Mouse (Mus musculus): ENCODE results near the gene Trp53tg5. TPM values are rescaled to one million over a fixed set of nuclear protein-coding genes. Genes with fewer than 3 reads are reported as not detected.

The Trp53tg5 gene
- polyA plus RNA-seq, 1 experiment, result not detected

DNA sequence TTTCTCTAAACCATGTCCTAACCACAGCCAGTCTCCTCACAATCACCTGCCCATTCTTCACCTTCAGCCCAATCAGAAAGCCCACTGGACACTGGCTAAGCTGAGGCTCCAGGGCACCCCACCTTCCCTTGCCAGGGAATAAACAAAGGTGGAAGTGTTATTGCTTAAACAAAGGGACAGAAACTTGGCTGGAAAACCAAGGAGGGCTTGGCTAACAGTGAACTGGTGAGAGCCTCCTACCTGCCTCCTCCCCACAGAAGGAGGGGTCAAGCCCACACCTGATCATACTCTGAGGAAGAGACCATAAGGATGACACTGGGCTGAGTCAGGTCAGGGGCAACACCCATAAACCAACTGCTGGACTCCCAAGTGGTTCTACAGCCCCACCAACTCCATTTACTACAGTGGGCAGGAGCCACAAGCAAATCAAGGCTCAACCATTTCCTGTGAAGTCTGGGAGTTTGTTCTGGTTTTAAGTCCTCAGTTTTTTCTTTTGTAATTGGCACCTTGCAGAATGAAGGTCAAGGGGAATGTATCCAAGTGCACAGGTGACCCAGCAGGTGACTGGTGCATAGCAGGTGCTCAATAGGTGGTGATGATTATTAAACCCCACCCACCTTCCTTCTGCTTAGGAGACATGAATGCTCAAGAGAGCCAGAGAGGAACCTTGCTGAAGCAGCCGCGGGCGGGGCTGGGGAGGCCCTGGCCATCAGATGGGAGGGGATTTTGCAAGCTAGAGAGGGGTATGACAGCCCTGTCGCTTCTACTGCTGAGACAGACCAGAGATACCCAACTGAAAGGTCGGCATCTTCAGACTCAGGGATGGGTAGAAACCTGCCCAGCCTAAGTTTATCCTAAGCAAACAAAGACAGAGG lies 38.1 kb downstream of the Trp53tg5 start:
- H3K9me3 ChIP-seq, result no peaks in the 10 kb centered on the region
- peaks cover 16% of the 10 kb centered on the region for H3K4me1 ChIP-seq
- no peak overlapping the region for H3K4me3 ChIP-seq (replicated peaks)
- H3K27me3 ChIP-seq (replicated peaks), result peaks cover 90% of the 10 kb centered on the region
- TF ChIP-seq GATA1 (IDR thresholded peaks at IDR 0.05; ENCODE audit: borderline replicate concordance, low read length), result no peak
- no peak for TF ChIP-seq FLI1 (IDR thresholded peaks at IDR 0.05; ENCODE audit: low read length)
- no peaks in the 10 kb centered on the region for H3K36me3 ChIP-seq (replicated peaks; ENCODE audit: low read length)

DNA sequence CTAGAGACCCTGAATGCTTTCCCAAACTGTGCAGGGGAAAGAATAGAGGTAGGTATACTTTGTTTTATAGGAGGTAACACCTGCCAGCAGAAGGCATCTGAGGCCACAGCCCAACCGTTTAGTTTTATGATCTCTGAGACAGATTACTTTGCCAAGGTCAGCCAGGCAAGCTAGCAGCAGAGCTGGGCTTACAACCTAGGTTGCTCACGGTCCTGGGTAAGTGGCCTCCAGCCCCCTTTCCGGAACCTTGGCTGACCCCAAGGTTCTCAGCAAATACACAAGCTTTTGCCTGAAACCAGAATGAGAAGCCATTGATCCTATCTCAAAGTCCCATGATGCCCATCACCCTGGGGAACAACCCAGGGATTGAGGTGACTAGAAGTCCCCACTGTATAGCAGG lies 38.8 kb downstream of the Trp53tg5 start:
- H3K27me3 ChIP-seq (replicated peaks), result peaks cover 89% of the 10 kb centered on the region
- no peak overlapping the region for H3K4me3 ChIP-seq (replicated peaks)
- no peak for TF ChIP-seq GATA1 (IDR thresholded peaks at IDR 0.05; ENCODE audit: borderline replicate concordance, low read length)
- TF ChIP-seq FLI1 (IDR thresholded peaks at IDR 0.05; ENCODE audit: low read length), result no peak
- peaks cover 16% of the 10 kb centered on the region for H3K4me1 ChIP-seq
- no peaks in the 10 kb centered on the region for H3K36me3 ChIP-seq (replicated peaks; ENCODE audit: low read length)
- H3K9me3 ChIP-seq, result no peaks in the 10 kb centered on the region

DNA sequence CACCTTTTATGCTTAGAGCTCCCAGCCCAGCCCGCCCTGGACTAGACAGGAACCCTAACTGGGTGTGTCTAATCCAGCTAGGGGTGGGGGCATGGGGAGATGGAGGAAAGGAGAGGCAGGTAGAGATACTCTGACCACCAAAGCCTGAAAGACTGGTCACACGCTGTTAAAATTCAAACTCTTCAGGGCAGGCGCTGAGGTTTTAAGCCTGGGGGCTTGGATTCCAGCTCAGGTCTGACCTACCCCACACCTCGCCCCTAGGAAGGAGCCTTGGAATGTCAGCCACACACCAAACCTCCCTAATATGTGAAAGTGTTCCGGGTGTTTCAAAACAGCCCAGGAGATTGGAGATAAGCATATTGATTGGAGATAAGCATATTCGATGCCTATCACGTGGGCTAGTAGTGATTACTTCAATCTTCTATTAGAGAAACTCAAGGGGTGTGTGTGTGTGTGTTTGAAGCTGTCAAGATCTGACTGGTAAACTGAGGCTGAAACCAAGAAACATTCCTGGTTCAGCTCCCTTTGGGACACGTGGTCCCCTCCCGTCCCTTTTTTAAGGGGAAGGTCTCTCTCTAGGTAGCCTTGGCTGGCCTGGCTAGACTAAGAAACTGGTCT lies 40.1 kb downstream of the Trp53tg5 start:
- Histone ChIP-seq H3K9me3 (no peaks in the 10 kb centered on the region), H3K36me3 (replicated peaks; ENCODE audit: low read length) (no peaks in the 10 kb centered on the region), H3K4me3 (replicated peaks) (no peak overlapping the region), H3K27me3 (replicated peaks) (peaks cover 90% of the 10 kb centered on the region), H3K4me1 (peaks cover 16% of the 10 kb centered on the region)
- TF ChIP-seq FLI1 (IDR thresholded peaks at IDR 0.05; ENCODE audit: low read length), result no peak
- no peak for TF ChIP-seq GATA1 (IDR thresholded peaks at IDR 0.05; ENCODE audit: borderline replicate concordance, low read length)

DNA sequence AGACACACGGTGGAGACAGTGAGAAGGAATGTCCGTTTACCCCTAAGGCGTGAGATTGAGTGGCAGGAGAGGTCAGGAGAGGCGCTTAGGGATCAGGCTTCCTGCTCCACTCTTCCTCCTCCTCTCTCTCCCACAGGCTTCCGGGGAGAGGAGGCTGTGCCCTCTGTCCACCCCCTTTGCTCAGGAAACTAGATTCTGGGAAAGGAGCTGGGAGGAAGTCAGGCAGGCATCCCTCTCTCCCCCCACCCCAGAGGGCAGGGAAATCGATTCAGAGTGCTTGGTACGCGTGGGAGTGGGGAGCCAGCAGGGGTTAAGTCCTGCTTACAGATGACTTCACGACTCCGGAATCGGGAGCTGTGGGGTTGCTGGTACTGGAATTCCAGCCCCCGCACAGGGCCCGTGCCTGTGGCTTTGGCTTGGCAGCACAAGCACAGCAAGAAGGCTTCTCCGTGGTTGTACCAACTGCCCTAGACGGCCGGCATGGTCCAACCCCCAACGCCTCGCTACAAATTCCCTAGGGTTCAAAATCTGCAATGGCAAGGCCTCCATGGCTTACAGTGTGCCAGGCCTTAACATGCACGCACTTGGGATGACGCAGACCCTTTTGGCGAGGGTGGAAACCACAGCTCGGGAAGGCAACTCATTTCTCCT lies 40.9 kb downstream of the Trp53tg5 start:
- H3K4me1 ChIP-seq, result peaks cover 16% of the 10 kb centered on the region
- peaks cover 93% of the 10 kb centered on the region for H3K27me3 ChIP-seq (replicated peaks)
- no peaks in the 10 kb centered on the region for H3K36me3 ChIP-seq (replicated peaks; ENCODE audit: low read length)
- no peak for TF ChIP-seq GATA1 (IDR thresholded peaks at IDR 0.05; ENCODE audit: borderline replicate concordance, low read length)
- H3K4me3 ChIP-seq (replicated peaks), result no peak overlapping the region
- H3K9me3 ChIP-seq, result no peaks in the 10 kb centered on the region

DNA sequence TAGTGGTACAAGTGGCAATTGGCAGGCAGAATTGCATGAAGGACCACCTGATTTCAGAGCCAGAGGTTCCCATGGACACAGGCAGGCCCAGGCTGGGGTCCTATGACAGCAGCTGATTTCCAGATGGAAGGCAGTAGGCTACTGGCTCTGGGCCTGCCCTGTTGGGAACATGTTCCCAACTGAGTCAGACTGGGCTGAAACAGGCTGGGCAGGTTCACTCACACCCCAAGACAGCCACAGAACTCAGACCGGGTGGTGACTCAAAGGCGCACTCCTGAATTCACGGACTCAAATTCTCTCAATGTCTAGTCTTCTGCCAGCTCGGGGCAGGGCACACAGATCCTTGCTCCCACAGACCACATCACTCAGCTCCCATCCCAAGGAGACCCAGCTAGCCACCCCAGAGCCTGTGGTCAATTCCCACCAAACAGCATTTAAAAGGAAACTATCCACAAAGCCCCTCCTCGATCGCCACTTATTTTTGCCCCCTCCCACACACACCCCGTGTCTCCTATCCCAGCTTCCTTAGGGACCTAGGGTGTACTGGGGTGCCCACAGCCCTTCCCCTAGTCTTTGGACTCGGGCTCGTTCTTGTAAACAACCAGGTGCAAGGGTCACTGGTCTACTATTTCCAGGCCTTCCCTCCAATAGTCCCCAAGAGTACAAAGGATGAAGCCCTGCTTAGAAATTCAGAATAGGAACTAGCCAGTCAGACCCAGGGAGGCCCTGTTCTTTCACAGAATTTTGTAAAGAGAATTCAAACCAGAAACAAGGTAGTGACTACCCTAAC lies 41.7 kb downstream of the Trp53tg5 start:
- Histone ChIP-seq H3K9me3 (no peaks in the 10 kb centered on the region), H3K27me3 (replicated peaks) (peaks cover 92% of the 10 kb centered on the region), H3K36me3 (replicated peaks; ENCODE audit: low read length) (no peaks in the 10 kb centered on the region), H3K4me1 (peaks cover 16% of the 10 kb centered on the region), H3K4me3 (replicated peaks) (no peak overlapping the region)
- no peak for TF ChIP-seq GATA1 (IDR thresholded peaks at IDR 0.05; ENCODE audit: borderline replicate concordance, low read length)
- no peak for TF ChIP-seq FLI1 (IDR thresholded peaks at IDR 0.05; ENCODE audit: low read length)

DNA sequence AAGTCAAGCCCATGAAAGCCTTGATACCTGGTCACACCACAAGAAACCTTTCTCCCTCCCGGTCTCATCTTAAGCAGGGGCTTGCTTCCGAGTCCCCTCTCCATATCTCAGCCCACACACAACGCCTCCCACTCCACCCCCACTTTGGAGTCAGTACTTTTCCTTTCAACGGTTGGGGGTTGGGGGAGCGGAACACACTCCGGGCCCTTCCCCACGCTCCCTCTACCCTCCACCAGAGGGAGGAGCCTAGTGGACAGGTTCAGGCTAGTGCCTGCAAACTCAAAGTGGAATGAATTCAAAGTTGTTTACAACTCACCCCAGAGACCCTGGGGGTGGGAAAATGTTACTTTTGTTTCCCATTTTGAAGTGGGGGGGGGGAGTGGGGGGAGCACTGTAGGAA lies 42.8 kb downstream of the Trp53tg5 start:
- H3K27me3 ChIP-seq (replicated peaks), result peaks cover 93% of the 10 kb centered on the region
- no peaks in the 10 kb centered on the region for H3K36me3 ChIP-seq (replicated peaks; ENCODE audit: low read length)
- H3K9me3 ChIP-seq, result no peaks in the 10 kb centered on the region
- peaks cover 16% of the 10 kb centered on the region for H3K4me1 ChIP-seq
- no peak overlapping the region for H3K4me3 ChIP-seq (replicated peaks)
- TF ChIP-seq FLI1 (IDR thresholded peaks at IDR 0.05; ENCODE audit: low read length) (no peak), GATA1 (IDR thresholded peaks at IDR 0.05; ENCODE audit: borderline replicate concordance, low read length) (no peak)

DNA sequence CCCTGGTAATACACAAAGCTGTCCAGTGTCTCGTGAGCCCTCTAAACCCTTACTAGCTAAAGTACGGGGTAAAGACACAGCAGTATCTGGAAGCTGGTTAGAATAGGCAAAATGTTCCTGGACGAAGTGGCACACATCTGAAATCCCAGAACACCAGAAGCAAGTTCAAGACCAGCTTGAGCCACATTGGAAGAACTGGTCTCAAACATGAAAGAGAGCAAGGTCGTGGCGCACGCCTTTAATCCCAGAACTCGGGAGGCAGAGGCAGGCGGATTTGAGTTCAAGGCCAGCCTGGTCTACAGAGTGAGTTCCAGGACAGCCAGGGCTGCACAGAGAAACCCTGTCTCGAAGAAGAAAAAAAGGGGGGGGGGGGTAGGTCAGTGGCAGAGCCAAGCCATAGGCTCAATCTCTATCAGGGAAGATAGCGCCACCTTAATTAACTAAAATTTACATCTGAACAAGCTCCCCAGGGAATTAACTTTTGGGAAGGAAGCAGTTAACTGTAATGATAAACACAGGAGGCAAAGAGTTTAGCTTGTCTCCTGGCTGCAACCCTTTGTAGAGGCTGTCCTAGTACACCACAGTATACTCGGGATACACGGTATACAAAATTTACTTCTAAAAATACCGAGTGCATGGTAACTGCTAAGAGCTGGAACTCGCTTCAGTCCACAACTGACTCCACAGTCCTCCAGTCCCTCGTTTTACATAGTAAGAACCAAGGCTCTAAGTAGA lies 43.5 kb downstream of the Trp53tg5 start:
- H3K4me3 ChIP-seq (replicated peaks), result no peak overlapping the region
- no peaks in the 10 kb centered on the region for H3K9me3 ChIP-seq
- no peaks in the 10 kb centered on the region for H3K36me3 ChIP-seq (replicated peaks; ENCODE audit: low read length)
- H3K27me3 ChIP-seq (replicated peaks), result peaks cover 90% of the 10 kb centered on the region
- peaks cover 16% of the 10 kb centered on the region for H3K4me1 ChIP-seq
- TF ChIP-seq GATA1 (IDR thresholded peaks at IDR 0.05; ENCODE audit: borderline replicate concordance, low read length) (no peak), FLI1 (IDR thresholded peaks at IDR 0.05; ENCODE audit: low read length) (no peak)

DNA sequence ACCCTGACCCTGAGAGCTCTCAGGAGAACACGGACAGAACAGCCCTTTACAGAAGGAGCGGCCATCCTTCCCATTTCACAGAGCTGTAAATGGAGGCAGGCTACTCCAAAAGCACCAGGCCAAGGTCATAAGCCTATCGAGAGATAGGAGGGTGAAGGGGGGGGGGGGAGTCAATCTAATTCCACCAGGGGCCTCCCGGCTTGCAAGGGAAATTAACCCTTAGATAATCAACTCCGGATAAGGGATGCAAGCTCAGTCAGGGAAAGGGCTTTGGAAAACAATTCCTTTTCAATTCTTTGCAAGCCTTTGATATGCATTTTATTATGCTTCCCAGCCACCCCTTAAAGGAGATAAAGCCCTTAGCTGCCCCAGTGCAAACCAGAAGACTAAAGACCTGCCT lies 45.1 kb downstream of the Trp53tg5 start:
- peaks cover 79% of the 10 kb centered on the region for H3K27me3 ChIP-seq (replicated peaks)
- H3K4me3 ChIP-seq (replicated peaks), result no peak overlapping the region
- H3K9me3 ChIP-seq, result no peaks in the 10 kb centered on the region
- TF ChIP-seq FLI1 (IDR thresholded peaks at IDR 0.05; ENCODE audit: low read length), result no peak
- no peak for TF ChIP-seq GATA1 (IDR thresholded peaks at IDR 0.05; ENCODE audit: borderline replicate concordance, low read length)
- no peaks in the 10 kb centered on the region for H3K36me3 ChIP-seq (replicated peaks; ENCODE audit: low read length)
- H3K4me1 ChIP-seq, result peaks cover 16% of the 10 kb centered on the region

DNA sequence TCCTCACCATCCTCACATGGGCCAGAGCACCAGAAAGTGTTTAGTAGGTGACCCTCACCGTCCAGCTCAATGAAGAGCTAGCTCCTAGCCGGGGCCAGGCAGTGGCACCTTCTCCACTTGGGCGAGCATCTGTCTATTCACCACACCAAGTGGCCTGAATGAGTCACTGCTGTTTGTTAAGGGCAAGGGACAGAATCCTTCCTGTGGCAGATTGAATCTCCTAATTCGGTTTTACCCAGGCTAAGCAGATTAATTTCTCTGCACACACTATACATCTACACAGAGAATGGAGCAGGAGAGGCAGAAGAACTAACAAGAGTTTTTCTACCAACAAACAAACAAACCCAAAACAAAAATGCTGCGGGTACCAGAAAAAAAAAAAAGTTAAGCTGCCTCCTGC lies 46.6 kb downstream of the Trp53tg5 start:
- TF ChIP-seq GATA1 (IDR thresholded peaks at IDR 0.05; ENCODE audit: borderline replicate concordance, low read length), result no peak
- no peak for TF ChIP-seq FLI1 (IDR thresholded peaks at IDR 0.05; ENCODE audit: low read length)
- Histone ChIP-seq H3K4me3 (replicated peaks) (no peak overlapping the region), H3K4me1 (peaks cover 5% of the 10 kb centered on the region), H3K36me3 (replicated peaks; ENCODE audit: low read length) (no peaks in the 10 kb centered on the region), H3K9me3 (no peaks in the 10 kb centered on the region), H3K27me3 (replicated peaks) (peaks cover 76% of the 10 kb centered on the region)

All from megakaryocyte, embryonic 14.5 days (primary cell).